Mouse (Mus musculus): ENCODE data around the gene Hpgds. TPM values are rescaled to one million over a fixed set of nuclear protein-coding genes. Genes with fewer than 3 reads are reported as not detected.

The Hpgds gene
- polyA plus RNA-seq, 1 experiment from 2014 or later, result 4.5 TPM

DNA sequence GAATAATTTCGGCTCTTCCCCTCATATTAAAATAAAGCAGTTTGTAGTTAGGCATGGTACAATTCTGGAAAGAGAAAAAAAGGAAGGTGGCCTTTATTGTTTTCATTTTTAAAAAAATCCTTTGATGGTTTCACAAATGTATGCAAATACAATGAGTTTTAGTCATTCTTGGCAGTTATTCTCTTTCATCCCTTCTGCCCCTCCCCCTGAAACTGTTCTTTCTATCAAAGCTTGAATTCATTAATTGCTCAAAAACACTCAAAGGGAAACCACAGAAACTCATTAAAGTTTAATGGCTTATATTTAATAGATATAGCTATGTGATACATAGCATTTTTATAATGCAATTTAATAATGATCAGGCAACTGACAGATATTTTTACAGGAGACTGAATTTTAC is 6.5 kb downstream of the Hpgds start:
- 88% methylated on average over 1 of the region's 1 CpGs for WGBS
- no peaks in the 10 kb centered on the region for H3K27me3 ChIP-seq
- H3K9ac ChIP-seq (replicated peaks), result no peak overlapping the region
- no peak overlapping the region for H3K4me3 ChIP-seq (replicated peaks)
- no peak overlapping the region for H3K4me2 ChIP-seq
- no peak overlapping the region for H3K27ac ChIP-seq
- H3K4me1 ChIP-seq (replicated peaks), result peaks cover 5% of the 10 kb centered on the region
- no peaks in the 10 kb centered on the region for H3K9me3 ChIP-seq
- no peak for ATAC-seq (ENCODE audit: insufficient number of reproducible peaks, insufficient read depth, low FRiP score, low TSS enrichment, low read depth)
- no peaks in the 10 kb centered on the region for H3K36me3 ChIP-seq

DNA sequence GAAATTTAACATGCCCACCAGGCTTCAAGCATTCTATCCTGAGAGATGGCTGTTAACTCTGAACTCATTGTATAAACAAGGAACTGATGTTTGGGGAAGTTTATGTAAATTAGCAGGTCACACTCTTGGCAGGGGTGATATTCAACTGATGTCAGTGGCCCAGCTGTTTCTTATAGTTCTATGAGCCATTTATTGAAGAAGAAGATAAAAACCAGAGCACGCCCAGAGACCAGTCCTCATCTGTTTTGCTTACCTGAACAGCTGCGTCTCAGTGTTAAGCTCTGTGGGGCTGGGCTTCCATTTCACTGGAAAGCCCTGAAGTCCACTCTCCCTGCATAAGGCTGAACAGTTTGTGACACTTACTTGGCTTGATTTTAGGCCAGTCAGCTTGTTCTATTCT is 6.9 kb downstream of the Hpgds start:
- 37% methylated on average over 2 of the region's 2 CpGs for WGBS
- H3K27ac ChIP-seq, result no peak overlapping the region
- no peaks in the 10 kb centered on the region for H3K36me3 ChIP-seq
- ATAC-seq (ENCODE audit: insufficient number of reproducible peaks, insufficient read depth, low FRiP score, low TSS enrichment, low read depth), result no peak
- H3K9me3 ChIP-seq, result no peaks in the 10 kb centered on the region
- no peak overlapping the region for H3K4me2 ChIP-seq
- H3K9ac ChIP-seq (replicated peaks), result no peak overlapping the region
- peaks cover 5% of the 10 kb centered on the region for H3K4me1 ChIP-seq (replicated peaks)
- H3K27me3 ChIP-seq, result no peaks in the 10 kb centered on the region
- H3K4me3 ChIP-seq (replicated peaks), result no peak overlapping the region

DNA sequence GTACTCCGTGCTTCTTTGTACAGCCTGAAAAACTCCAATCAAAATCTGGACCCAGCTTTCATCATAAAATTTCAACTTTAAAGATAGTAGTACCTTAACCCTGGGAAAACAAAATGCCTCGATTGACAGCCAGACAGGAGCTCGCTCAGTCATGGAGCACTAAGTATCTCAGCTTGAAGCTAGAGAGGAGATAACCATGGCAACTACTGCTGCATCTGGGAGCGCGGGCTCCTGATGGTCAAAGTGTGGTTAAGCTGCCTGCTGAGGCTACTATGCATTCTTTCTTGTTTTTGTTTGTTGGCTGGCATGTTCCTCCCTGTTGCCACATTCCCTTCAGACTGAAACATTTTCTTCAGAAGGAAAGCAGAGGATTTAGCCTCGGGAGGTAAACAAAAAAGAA is 12.3 kb downstream of the Hpgds start:
- no peak for ATAC-seq (ENCODE audit: insufficient number of reproducible peaks, insufficient read depth, low FRiP score, low TSS enrichment, low read depth)
- 70% methylated on average over 6 of the region's 6 CpGs for WGBS

DNA sequence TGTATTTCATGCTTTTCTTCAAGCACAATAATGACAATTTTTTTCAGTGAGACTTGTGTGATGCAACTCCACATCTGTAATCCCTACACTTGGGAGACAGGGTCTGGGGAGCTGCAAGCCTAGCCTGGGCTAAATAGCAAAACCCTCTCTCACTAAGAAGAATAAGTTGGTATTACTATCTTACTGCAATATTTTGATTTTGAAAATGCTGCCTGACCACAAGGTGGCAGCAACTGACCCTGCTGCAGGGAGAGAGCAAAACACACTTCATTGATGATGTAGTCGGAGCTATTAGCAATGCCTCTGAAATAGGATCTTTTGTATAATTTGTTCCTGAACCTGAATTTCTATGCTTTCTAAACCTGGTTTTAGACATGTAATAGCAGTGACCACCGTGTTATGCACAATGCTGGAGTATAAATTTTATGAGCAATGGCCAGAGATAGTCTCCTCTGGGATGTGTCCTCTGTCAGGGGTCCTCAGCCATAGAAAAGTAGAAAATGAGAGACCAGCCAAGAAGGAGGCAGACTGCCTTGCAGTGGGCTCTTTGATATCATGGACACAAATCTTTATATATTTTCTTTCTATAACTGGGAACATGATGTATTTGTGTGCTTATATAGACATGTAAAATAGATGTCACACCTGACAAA is 18.5 kb downstream of the Hpgds start:
- no peak overlapping the region for H3K27ac ChIP-seq
- ATAC-seq (ENCODE audit: insufficient number of reproducible peaks, insufficient read depth, low FRiP score, low TSS enrichment, low read depth), result no peak
- WGBS, result 26% methylated on average over 2 of the region's 2 CpGs

More for the DNA sequence above, 12.3 kb downstream of the Hpgds start:
- no peaks in the 10 kb centered on the region for H3K4me1 ChIP-seq (replicated peaks)
- no peaks in the 10 kb centered on the region for H3K27me3 ChIP-seq
- H3K9me3 ChIP-seq, result no peaks in the 10 kb centered on the region
- H3K9ac ChIP-seq (replicated peaks), result no peak overlapping the region
- H3K4me2 ChIP-seq, result no peak overlapping the region
- no peak overlapping the region for H3K4me3 ChIP-seq (replicated peaks)
- H3K36me3 ChIP-seq, result no peaks in the 10 kb centered on the region
- H3K27ac ChIP-seq, result no peak overlapping the region

DNA sequence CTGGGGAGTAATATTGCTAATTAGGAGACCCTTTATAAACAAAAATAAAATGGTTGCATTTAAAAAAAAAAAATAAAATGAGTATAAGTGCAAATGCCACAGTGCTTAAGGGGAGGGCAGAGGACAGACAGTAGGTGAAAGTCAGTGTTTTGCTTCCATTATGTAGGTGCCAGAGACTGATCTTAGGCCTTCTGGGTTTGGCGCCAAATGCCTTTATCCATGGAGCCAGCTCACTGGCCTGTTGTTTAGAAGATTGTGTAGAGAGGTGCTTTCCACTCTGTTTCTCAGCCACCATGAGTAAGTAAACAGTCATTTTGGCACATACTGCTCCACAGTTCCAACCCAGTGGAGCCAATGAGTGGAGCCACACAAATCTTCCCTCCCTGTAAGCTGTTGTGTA is 27.2 kb downstream of the Hpgds start:
- no peaks in the 10 kb centered on the region for H3K27me3 ChIP-seq
- no peaks in the 10 kb centered on the region for H3K4me1 ChIP-seq (replicated peaks)
- no peak overlapping the region for H3K4me3 ChIP-seq (replicated peaks)
- ATAC-seq (ENCODE audit: insufficient number of reproducible peaks, insufficient read depth, low FRiP score, low TSS enrichment, low read depth), result no peak
- H3K4me2 ChIP-seq, result no peak overlapping the region
- peaks cover 52% of the 10 kb centered on the region for H3K36me3 ChIP-seq
- no peak overlapping the region for H3K27ac ChIP-seq
- no peak overlapping the region for H3K9ac ChIP-seq (replicated peaks)
- H3K9me3 ChIP-seq, result no peaks in the 10 kb centered on the region
- WGBS, result 88% methylated on average over 1 of the region's 1 CpGs

More for the DNA sequence above, 18.5 kb downstream of the Hpgds start:
- Histone ChIP-seq H3K36me3 (no peaks in the 10 kb centered on the region; the same call in 1 of the 2 replicates), H3K4me1 (replicated peaks) (no peaks in the 10 kb centered on the region), H3K4me2 (no peak overlapping the region), H3K9me3 (no peaks in the 10 kb centered on the region), H3K9ac (replicated peaks) (no peak overlapping the region), H3K27me3 (no peaks in the 10 kb centered on the region), H3K4me3 (replicated peaks) (no peak overlapping the region)

DNA sequence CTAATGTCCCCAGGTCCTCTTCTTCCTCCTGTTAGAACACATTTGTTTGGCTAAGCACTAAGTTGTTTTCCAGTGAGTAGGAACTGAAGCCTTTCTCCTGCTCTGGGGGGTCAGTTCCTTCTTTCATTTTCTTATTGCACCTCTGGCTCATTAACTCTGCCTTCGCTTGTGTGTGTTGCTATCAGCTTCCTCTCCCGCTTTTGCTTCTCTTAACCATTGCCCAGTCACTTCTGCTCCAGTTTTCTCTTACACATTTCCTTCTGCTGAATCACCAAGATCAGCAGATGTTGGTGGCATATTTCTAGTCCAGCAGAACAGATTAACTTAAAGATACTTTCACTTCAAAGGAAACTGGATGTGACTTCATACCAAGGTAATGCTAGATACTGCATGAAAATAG is 29.8 kb downstream of the Hpgds start:
- no peak overlapping the region for H3K4me3 ChIP-seq (replicated peaks)
- H3K27ac ChIP-seq, result no peak overlapping the region
- ATAC-seq (ENCODE audit: insufficient number of reproducible peaks, insufficient read depth, low FRiP score, low TSS enrichment, low read depth), result no peak
- no peak overlapping the region for H3K4me2 ChIP-seq
- no peaks in the 10 kb centered on the region for H3K9me3 ChIP-seq
- WGBS, result 87% methylated on average over 2 of the region's 2 CpGs
- H3K9ac ChIP-seq (replicated peaks), result no peak overlapping the region
- H3K36me3 ChIP-seq, result peaks cover 68% of the 10 kb centered on the region
- no peaks in the 10 kb centered on the region for H3K4me1 ChIP-seq (replicated peaks)
- H3K27me3 ChIP-seq, result no peaks in the 10 kb centered on the region

DNA sequence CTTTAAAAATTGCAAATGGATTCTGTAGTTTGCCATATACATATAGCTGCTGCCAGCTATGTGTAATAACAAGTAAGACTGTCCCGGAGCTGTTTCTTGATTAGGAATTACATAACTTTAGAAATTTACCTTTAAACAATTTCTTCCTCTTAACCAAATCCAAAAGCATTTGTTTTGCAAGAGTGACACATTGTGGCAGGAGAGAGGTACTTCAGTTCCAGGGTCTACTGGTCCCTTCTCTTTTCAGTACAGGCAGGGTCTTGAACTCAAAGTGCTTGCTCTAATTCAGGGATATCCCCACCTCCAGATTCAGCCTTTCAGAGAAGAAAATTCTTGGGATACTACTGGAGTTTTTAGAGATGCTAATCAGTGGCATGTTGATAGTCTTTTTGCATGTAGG is 65.6 kb downstream of the Hpgds start:
- Histone ChIP-seq H3K9me3 (no peaks in the 10 kb centered on the region), H3K4me1 (replicated peaks) (no peaks in the 10 kb centered on the region), H3K36me3 (peaks cover 61% of the 10 kb centered on the region), H3K9ac (replicated peaks) (no peak overlapping the region), H3K4me3 (replicated peaks) (no peak overlapping the region), H3K27me3 (no peaks in the 10 kb centered on the region), H3K27ac (no peak overlapping the region), H3K4me2 (no peak overlapping the region)
- no peak for ATAC-seq (ENCODE audit: insufficient number of reproducible peaks, insufficient read depth, low FRiP score, low TSS enrichment, low read depth)
- 97% methylated on average over 1 of the region's 1 CpGs for WGBS

DNA sequence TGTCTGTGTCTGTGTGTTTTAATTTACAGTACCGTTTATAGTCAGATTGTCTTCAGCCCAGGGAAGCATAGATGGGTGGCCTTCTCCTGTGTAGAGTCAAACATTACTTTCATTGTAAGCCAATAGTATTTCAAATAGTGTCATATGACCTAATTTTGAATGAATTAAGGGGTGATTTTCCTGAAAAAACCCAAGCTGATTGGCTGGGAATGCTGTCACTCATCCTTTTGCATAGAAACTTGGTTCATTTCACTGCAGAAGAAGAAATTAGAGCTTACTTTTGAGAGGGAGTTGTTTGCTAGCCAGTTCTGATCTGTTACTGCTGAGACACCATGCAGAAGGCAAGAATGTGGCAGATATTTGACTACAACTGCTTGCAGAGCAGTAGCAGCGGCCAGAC is 69.5 kb downstream of the Hpgds start:
- ATAC-seq (ENCODE audit: insufficient number of reproducible peaks, insufficient read depth, low FRiP score, low TSS enrichment, low read depth), result no peak
- Histone ChIP-seq H3K4me1 (replicated peaks) (no peaks in the 10 kb centered on the region), H3K4me3 (replicated peaks) (no peak overlapping the region), H3K36me3 (peaks cover 72% of the 10 kb centered on the region), H3K27ac (no peak overlapping the region), H3K9me3 (no peaks in the 10 kb centered on the region), H3K27me3 (no peaks in the 10 kb centered on the region), H3K9ac (replicated peaks) (no peak overlapping the region), H3K4me2 (no peak overlapping the region)
- 85% methylated on average over 2 of the region's 2 CpGs for WGBS

Other genes with a start within 250 kb of the Hpgds start
- 105 and 128 TPM in 2 replicates for gene Smarcad1, start 102.3 kb downstream of the Hpgds start, polyA plus RNA-seq (2016; fragmentation: Nextera tagmentation; extraction: Ambion mirVana)
- 0.06 TPM in 2 replicates for gene C130060K24Rik, start 236.2 kb upstream of the Hpgds start, polyA plus RNA-seq (2016; fragmentation: Nextera tagmentation; extraction: Ambion mirVana)